Mouse (Mus musculus) midbrain, embryonic 12.5 days (tissue): ENCODE measurements around the gene Glrx. TPM values are rescaled to one million over a fixed set of nuclear protein-coding genes. Genes with fewer than 3 reads are reported as not detected.
"Not testable (repeated sequence)": the region's sequence is repeated elsewhere in the genome, so short reads cannot be mapped to it uniquely, and the experiment has no call there.

Source experiments
- ATAC-seq: fragments of 200-750 bp; cut with Nextera tagmentation; 2 replicates; pipeline ENCODE4 v1.8.0; 2017; ENCODE audit warnings: low read depth, moderate TSS enrichment, moderate library complexity; ENCODE audit not compliant: low FRiP score
- H3K27ac ChIP-seq: fragments of 300-500 bp; sonication (generic); replicated peaks from 2 replicates; pipeline ENCODE4 v1.5.1; 2016; ENCODE audit warnings: mild to moderate bottlenecking
- H3K27me3 ChIP-seq: fragments of 300-500 bp; sonication (generic); 2 replicates; pipeline ENCODE4 v1.6.1; 2016; ENCODE audit warnings: mild to moderate bottlenecking
- H3K36me3 ChIP-seq: fragments of 300-500 bp; sonication (generic); 2 replicates; pipeline ENCODE4 v1.6.1; 2016
- H3K4me1 ChIP-seq: fragments of 300-500 bp; sonication (generic); 2 replicates; pipeline ENCODE4 v1.6.1; 2016
- H3K4me2 ChIP-seq: fragments of 300-500 bp; sonication (generic); replicated peaks from 2 replicates; pipeline ENCODE4 v1.6.1; 2016; ENCODE audit warnings: mild to moderate bottlenecking, moderate library complexity
- H3K4me3 ChIP-seq: fragments of 300-500 bp; sonication (generic); 2 replicates; pipeline ENCODE4 v1.5.1; 2016; ENCODE audit warnings: mild to moderate bottlenecking
- H3K9ac ChIP-seq: fragments of 300-500 bp; sonication (generic); replicated peaks from 2 replicates; pipeline ENCODE4 v1.6.1; 2016; ENCODE audit warnings: mild to moderate bottlenecking, moderate library complexity
- H3K9me3 ChIP-seq: fragments of 300-500 bp; sonication (generic); 2 replicates; pipeline ENCODE4 v1.6.1; 2016; ENCODE audit warnings: mild to moderate bottlenecking
- WGBS: fragments of 180-500 bp; shearing (Covaris S2); methylation state at CpG from one replicate; pipeline ENCODE4 v1.1.7; 2016; 5-methylcytosine and 5-hydroxymethylcytosine counted together
- polyA plus RNA-seq: library from polyadenylated mRNA; unstranded; fragments of >200 nt; fragmentation: Nextera tagmentation; extraction: Ambion mirVana; gene quantifications from 2 replicates; pipeline ENCODE4 v1.2.1, GENCODE M21; 2016

Gene Glrx
- polyA plus RNA-seq, 1 experiment from 2014 or later: 25.0 TPM

GRCm38 (mm10) chr13:75818945-75819706, 20.5 kb upstream of the Glrx start:
- Histone ChIP-seq H3K27ac (no peak overlapping the region; the same call in 1 of the 2 replicates), H3K4me1 (no peaks in the 10 kb centered on the region), H3K36me3 (no peaks in the 10 kb centered on the region), H3K4me2 (no peak overlapping the region), H3K9ac (no peak overlapping the region), H3K4me3 (no peak overlapping the region), H3K27me3 (no peaks in the 10 kb centered on the region), H3K9me3 (no peaks in the 10 kb centered on the region)
- peak; percentile 62 for ATAC-seq
- 65% methylated on average over 3 of the region's 3 CpGs for WGBS

GRCm38 (mm10) chr13:75819898-75820297, 19.8 kb upstream of the Glrx start:
- Histone ChIP-seq H3K27ac (no peak overlapping the region), H3K27me3 (no peaks in the 10 kb centered on the region), H3K4me3 (no peak overlapping the region), H3K4me2 (no peak overlapping the region), H3K36me3 (no peaks in the 10 kb centered on the region), H3K9ac (no peak overlapping the region), H3K9me3 (no peaks in the 10 kb centered on the region), H3K4me1 (no peaks in the 10 kb centered on the region)
- ATAC-seq: no peak

GRCm38 (mm10) chr13:75822366-75822765, 17.3 kb upstream of the Glrx start:
- H3K36me3 ChIP-seq, ATAC-seq, H3K9me3 ChIP-seq, H3K4me1 ChIP-seq, H3K27me3 ChIP-seq, H3K27ac ChIP-seq, H3K9ac ChIP-seq, H3K4me2 ChIP-seq, H3K4me3 ChIP-seq: not testable (repeated sequence)
- 89% methylated on average over 4 of the region's 4 CpGs for WGBS

- Histone ChIP-seq H3K4me2 (no peak overlapping the region), H3K9ac (no peak overlapping the region), H3K36me3 (no peaks in the 10 kb centered on the region), H3K4me1 (no peaks in the 10 kb centered on the region), H3K27ac (no peak overlapping the region), H3K4me3 (no peak overlapping the region), H3K27me3 (no peaks in the 10 kb centered on the region), H3K9me3 (no peaks in the 10 kb centered on the region)
- WGBS: 91% methylated on average over 9 of the region's 9 CpGs
- ATAC-seq: no peak
Measured at GRCm38 (mm10) chr13:75823201-75823600, 16.5 kb upstream of the Glrx start.

- Histone ChIP-seq H3K4me3 (no peak overlapping the region), H3K27me3 (no peaks in the 10 kb centered on the region), H3K9me3 (no peaks in the 10 kb centered on the region), H3K4me2 (no peak overlapping the region), H3K4me1 (no peaks in the 10 kb centered on the region), H3K9ac (no peak overlapping the region), H3K27ac (no peak overlapping the region), H3K36me3 (no peaks in the 10 kb centered on the region)
- ATAC-seq: no peak
- 89% methylated on average over 5 of the region's 5 CpGs for WGBS
Measured at GRCm38 (mm10) chr13:75824611-75825319, 14.9 kb upstream of the Glrx start.

- WGBS: 97% methylated on average over 1 of the region's 1 CpGs
- Histone ChIP-seq H3K27me3 (no peaks in the 10 kb centered on the region), H3K27ac (no peak overlapping the region), H3K4me1 (no peaks in the 10 kb centered on the region), H3K4me3 (no peak overlapping the region), H3K9me3 (no peaks in the 10 kb centered on the region), H3K4me2 (no peak overlapping the region), H3K36me3 (no peaks in the 10 kb centered on the region), H3K9ac (no peak overlapping the region)
- no peak for ATAC-seq
Measured at GRCm38 (mm10) chr13:75825388-75825787, 14.3 kb upstream of the Glrx start.

- ATAC-seq: no peak
- Histone ChIP-seq H3K27me3 (no peaks in the 10 kb centered on the region), H3K4me1 (no peaks in the 10 kb centered on the region), H3K4me2 (no peak overlapping the region), H3K4me3 (no peak overlapping the region), H3K36me3 (no peaks in the 10 kb centered on the region), H3K27ac (no peak overlapping the region), H3K9me3 (no peaks in the 10 kb centered on the region), H3K9ac (no peak overlapping the region)
- WGBS: 88% methylated on average over 1 of the region's 1 CpGs
Measured at GRCm38 (mm10) chr13:75830708-75831107, 9.0 kb upstream of the Glrx start.

GRCm38 (mm10) chr13:75831710-75832109, 8.0 kb upstream of the Glrx start:
- WGBS: 89% methylated on average over 6 of the region's 6 CpGs
- H3K4me2 ChIP-seq: no peak overlapping the region
- no peaks in the 10 kb centered on the region for H3K27me3 ChIP-seq
- no peak overlapping the region for H3K9ac ChIP-seq
- H3K27ac ChIP-seq: no peak overlapping the region
- H3K4me3 ChIP-seq: no peak overlapping the region
- no peak for ATAC-seq
- H3K36me3 ChIP-seq: no peaks in the 10 kb centered on the region
- no peaks in the 10 kb centered on the region for H3K4me1 ChIP-seq
- no peaks in the 10 kb centered on the region for H3K9me3 ChIP-seq

GRCm38 (mm10) chr13:75832697-75833096, 7.0 kb upstream of the Glrx start:
- no peak overlapping the region for H3K4me3 ChIP-seq
- H3K27me3 ChIP-seq: no peaks in the 10 kb centered on the region
- H3K27ac ChIP-seq: no peak overlapping the region
- no peaks in the 10 kb centered on the region for H3K36me3 ChIP-seq
- H3K4me2 ChIP-seq: no peak overlapping the region
- no peak overlapping the region for H3K9ac ChIP-seq
- no peak for ATAC-seq
- H3K9me3 ChIP-seq: no peaks in the 10 kb centered on the region
- no peaks in the 10 kb centered on the region for H3K4me1 ChIP-seq

GRCm38 (mm10) chr13:75833499-75833898, 6.2 kb upstream of the Glrx start:
- Histone ChIP-seq H3K9me3 (no peaks in the 10 kb centered on the region), H3K36me3 (no peaks in the 10 kb centered on the region), H3K4me2 (no peak overlapping the region), H3K4me3 (no peak overlapping the region), H3K4me1 (no peaks in the 10 kb centered on the region), H3K27me3 (no peaks in the 10 kb centered on the region), H3K27ac (no peak overlapping the region), H3K9ac (no peak overlapping the region)
- ATAC-seq: no peak

GRCm38 (mm10) chr13:75835461-75835860, 4.2 kb upstream of the Glrx start:
- H3K9me3 ChIP-seq: no peaks in the 10 kb centered on the region
- no peak overlapping the region for H3K4me3 ChIP-seq
- peaks cover 6% of the 10 kb centered on the region; the same call in 1 of the 2 replicates for H3K4me1 ChIP-seq
- WGBS: 63% methylated on average over 2 of the region's 2 CpGs
- no peaks in the 10 kb centered on the region for H3K27me3 ChIP-seq
- no peak overlapping the region for H3K9ac ChIP-seq
- no peak for ATAC-seq
- no peaks in the 10 kb centered on the region for H3K36me3 ChIP-seq
- H3K27ac ChIP-seq: no peak overlapping the region
- H3K4me2 ChIP-seq: no peak overlapping the region

- no peaks in the 10 kb centered on the region for H3K27me3 ChIP-seq
- no peak for ATAC-seq
- peaks cover 19% of the 10 kb centered on the region for H3K4me1 ChIP-seq
- no peaks in the 10 kb centered on the region for H3K9me3 ChIP-seq
- H3K4me2 ChIP-seq: no peak overlapping the region
- H3K27ac ChIP-seq: no peak overlapping the region
- no peaks in the 10 kb centered on the region for H3K36me3 ChIP-seq
- no peak overlapping the region for H3K4me3 ChIP-seq
- WGBS: 95% methylated on average over 4 of the region's 4 CpGs
- no peak overlapping the region for H3K9ac ChIP-seq
Measured at GRCm38 (mm10) chr13:75838506-75838905, 1.2 kb upstream of the Glrx start.
